ENCODE assay signal across 21 mouse cellular contexts in genomic region chr16:88631474-88631873, GRCm38 (mm10). TPM values are rescaled to one million over a fixed set of nuclear protein-coding genes. Genes with fewer than 3 reads are reported as not detected.
DNase-seq lines count a peak whose midpoint lies in the region; ATAC-seq and TF ChIP-seq lines count a peak whose summit lies in the region.
"Had no signal": no experiment of that assay in that cellular context is flagged by ENCODE, and none has a peak within 500 bp of the region (broad histone marks: within the 10 kb centered on the region; RNA-seq: fewer than 3 reads in every experiment).

No protein-coding gene starts in this region.

- no peak overlapping the region for H3K4me2 ChIP-seq in lung, embryonic 14.5 days
- H3K4me2 ChIP-seq in heart, embryonic 11.5 days = no peak overlapping the region
- H3K4me2 ChIP-seq in hindbrain, embryonic 16.5 days (ENCODE audit: low read length) = no peak overlapping the region
- H3K4me2 ChIP-seq: heart, embryonic 12.5 days had no signal

- ATAC-seq in lung, embryonic 14.5 days (ENCODE audit: insufficient read depth) = no peak
- ATAC-seq in heart, embryonic 11.5 days (replicated peaks; ENCODE audit: insufficient number of reproducible peaks, low FRiP score, low TSS enrichment) = no peak
- no peak for ATAC-seq in hindbrain, embryonic 16.5 days

- H3K9me3 ChIP-seq in lung, embryonic 14.5 days (ENCODE audit: low read depth, low read length) = no peaks in the 10 kb centered on the region
- no peaks in the 10 kb centered on the region for H3K9me3 ChIP-seq in heart, embryonic 11.5 days (replicated peaks; ENCODE audit: control insufficient read depth, low read length)
- no peaks in the 10 kb centered on the region for H3K9me3 ChIP-seq in hindbrain, embryonic 10.5 days
- H3K9me3 ChIP-seq in hindbrain, embryonic 16.5 days (ENCODE audit: control insufficient read depth, low read length) = no peaks in the 10 kb centered on the region
- H3K9me3 ChIP-seq: heart, embryonic 12.5 days had no signal

- no peak overlapping the region for H3K4me3 ChIP-seq in lung, embryonic 14.5 days (ENCODE audit: low read depth, low read length)
- no peak overlapping the region for H3K4me3 ChIP-seq in heart, embryonic 11.5 days (ENCODE audit: low read depth, low read length)
- no peak overlapping the region for H3K4me3 ChIP-seq in hindbrain, embryonic 10.5 days
- H3K4me3 ChIP-seq in hindbrain, embryonic 16.5 days (ENCODE audit: low read length) = no peak overlapping the region
- H3K4me3 ChIP-seq: heart, embryonic 12.5 days; left cerebral cortex, adult 2 months had no signal

- H3K27me3 ChIP-seq in lung, embryonic 14.5 days (ENCODE audit: insufficient read depth, low read length) = no peaks in the 10 kb centered on the region
- no peaks in the 10 kb centered on the region for H3K27me3 ChIP-seq in heart, embryonic 11.5 days (ENCODE audit: control insufficient read depth, insufficient read depth, low read length)
- no peaks in the 10 kb centered on the region for H3K27me3 ChIP-seq in hindbrain, embryonic 10.5 days (ENCODE audit: insufficient read depth, poor library complexity, severe bottlenecking)
- H3K27me3 ChIP-seq in hindbrain, embryonic 16.5 days (replicated peaks; ENCODE audit: control insufficient read depth, insufficient read depth, low read length) = no peaks in the 10 kb centered on the region
- H3K27me3 ChIP-seq: heart, embryonic 12.5 days had no signal

- DNase-seq in lung, embryonic 14.5 days = peak; percentile 12
- no peak for DNase-seq in lung, postnatal 4 days
- peak; percentile 74 to 89 for DNase-seq in kidney, adult 8-10 months
- DNase-seq in kidney, postnatal 36 days = peak; percentile 51 to 89
- no peak for DNase-seq in hindbrain, embryonic 10.5 days (ENCODE audit: low spot score)
- DNase-seq in cerebellum, postnatal 14 days = no peak
- DNase-seq: adrenal gland, adult 8-10 months; cerebellum, adult 8-10 months; gastrocnemius, postnatal 25 days; heart, postnatal 4 days; midbrain, embryonic 14.5 days; spleen, adult 18-20 months; thymus, adult 2 months had no signal

- H3K4me1 ChIP-seq in lung, embryonic 14.5 days (ENCODE audit: insufficient read depth) = no peaks in the 10 kb centered on the region
- no peaks in the 10 kb centered on the region for H3K4me1 ChIP-seq in heart, embryonic 11.5 days (ENCODE audit: control insufficient read depth, insufficient read depth, low read length)
- 0 out of 2 replicates have a peak, but pooled peaks cover 2% of the 10 kb centered on the region for H3K4me1 ChIP-seq in hindbrain, embryonic 10.5 days (replicated peaks)
- H3K4me1 ChIP-seq in hindbrain, embryonic 16.5 days (ENCODE audit: control insufficient read depth, insufficient read depth, low read depth, low read length) = no peaks in the 10 kb centered on the region

- no peaks in the 10 kb centered on the region for H3K36me3 ChIP-seq in lung, embryonic 14.5 days (ENCODE audit: insufficient read depth)
- H3K36me3 ChIP-seq in heart, embryonic 11.5 days (ENCODE audit: control insufficient read depth, insufficient read depth, low read length) = no peaks in the 10 kb centered on the region
- H3K36me3 ChIP-seq in hindbrain, embryonic 10.5 days = no peaks in the 10 kb centered on the region
- no peaks in the 10 kb centered on the region for H3K36me3 ChIP-seq in hindbrain, embryonic 16.5 days (ENCODE audit: control insufficient read depth, insufficient read depth, low read length)
- H3K36me3 ChIP-seq: heart, embryonic 12.5 days had no signal

- H3K9ac ChIP-seq in lung, embryonic 14.5 days = no peak overlapping the region
- no peak overlapping the region for H3K9ac ChIP-seq in heart, embryonic 11.5 days (ENCODE audit: low read depth, low read length)
- H3K9ac ChIP-seq in hindbrain, embryonic 16.5 days (ENCODE audit: low read depth, low read length) = no peak overlapping the region
- H3K9ac ChIP-seq: heart, embryonic 12.5 days had no signal

- no peak overlapping the region for H3K27ac ChIP-seq in lung, embryonic 14.5 days (ENCODE audit: low read depth)
- no peak overlapping the region for H3K27ac ChIP-seq in heart, embryonic 11.5 days (ENCODE audit: low read depth, low read length)
- H3K27ac ChIP-seq in hindbrain, embryonic 10.5 days = no peak overlapping the region
- no peak overlapping the region for H3K27ac ChIP-seq in hindbrain, embryonic 16.5 days (ENCODE audit: low read depth, low read length)
- H3K27ac ChIP-seq: left cerebral cortex, adult 2 months had no signal

- no peak for TF ChIP-seq CTCF in lung, embryonic 14.5 days (IDR thresholded peaks at IDR 0.05; ENCODE audit: low read depth)

- WGBS in lung, embryonic 14.5 days = 35% methylated on average over 4 of the region's 4 CpGs
- WGBS in heart, embryonic 11.5 days (ENCODE audit: insufficient replicate concordance) = 70% methylated on average over 4 of the region's 4 CpGs
- WGBS in hindbrain, embryonic 10.5 days = 80% methylated on average over 4 of the region's 4 CpGs
- WGBS in hindbrain, embryonic 16.5 days = 69% methylated on average over 4 of the region's 4 CpGs

RNA-seq across cellular contexts. Expression of gene 2310079G19Rik, which starts 4.0 kb away (rescaled TPM):
- polyA plus RNA-seq in lung, embryonic 14.5 days (2014; fragmentation: Nextera tagmentation; extraction: Ambion mirVana) = not detected in 2 replicates
- not detected in 2 replicates for polyA plus RNA-seq in heart, embryonic 11.5 days (2014; fragmentation: Nextera tagmentation; extraction: Ambion mirVana)
- polyA plus RNA-seq in hindbrain, embryonic 10.5 days (2016; fragmentation: Nextera tagmentation; extraction: Ambion mirVana) = not detected in 2 replicates
- not detected in 2 replicates for polyA plus RNA-seq in hindbrain, embryonic 16.5 days (2015; fragmentation: Nextera tagmentation; extraction: Ambion mirVana)
- polyA plus RNA-seq: embryonic facial prominence, embryonic 14.5 days; forebrain, embryonic 11.5 days; heart, embryonic 12.5 days; limb, embryonic 11.5 days; liver, embryonic 16.5 days; midbrain, embryonic 14.5 days; thymus, adult 2 months had no signal

RNA-seq across cellular contexts. Expression of gene Krtap26-1, which starts 16.1 kb away (rescaled TPM):
- polyA plus RNA-seq in lung, embryonic 14.5 days (2014; fragmentation: Nextera tagmentation; extraction: Ambion mirVana) = not detected in 2 replicates
- polyA plus RNA-seq in heart, embryonic 11.5 days (2014; fragmentation: Nextera tagmentation; extraction: Ambion mirVana) = not detected in 2 replicates
- polyA plus RNA-seq in hindbrain, embryonic 10.5 days (2016; fragmentation: Nextera tagmentation; extraction: Ambion mirVana) = not detected in 2 replicates
- polyA plus RNA-seq in hindbrain, embryonic 16.5 days (2015; fragmentation: Nextera tagmentation; extraction: Ambion mirVana) = not detected in 2 replicates
- polyA plus RNA-seq: forebrain, embryonic 11.5 days; heart, embryonic 12.5 days; limb, embryonic 11.5 days; liver, embryonic 16.5 days; midbrain, embryonic 14.5 days; thymus, adult 2 months had no signal

RNA-seq across cellular contexts. Expression of gene Krtap24-1, which starts 19.4 kb away (rescaled TPM):
- not detected in 2 replicates for polyA plus RNA-seq in lung, embryonic 14.5 days (2014; fragmentation: Nextera tagmentation; extraction: Ambion mirVana)
- polyA plus RNA-seq in heart, embryonic 11.5 days (2014; fragmentation: Nextera tagmentation; extraction: Ambion mirVana) = not detected in 2 replicates
- not detected in 2 replicates for polyA plus RNA-seq in hindbrain, embryonic 10.5 days (2016; fragmentation: Nextera tagmentation; extraction: Ambion mirVana)
- polyA plus RNA-seq in hindbrain, embryonic 16.5 days (2015; fragmentation: Nextera tagmentation; extraction: Ambion mirVana) = not detected in 2 replicates
- polyA plus RNA-seq: forebrain, embryonic 11.5 days; heart, embryonic 12.5 days; limb, embryonic 11.5 days; liver, embryonic 16.5 days; midbrain, embryonic 14.5 days; thymus, adult 2 months had no signal

RNA-seq across cellular contexts. Expression of gene Krtap27-1, which starts 40.0 kb away (rescaled TPM):
- not detected in 2 replicates for polyA plus RNA-seq in lung, embryonic 14.5 days (2014; fragmentation: Nextera tagmentation; extraction: Ambion mirVana)
- not detected in 2 replicates for polyA plus RNA-seq in heart, embryonic 11.5 days (2014; fragmentation: Nextera tagmentation; extraction: Ambion mirVana)
- polyA plus RNA-seq in hindbrain, embryonic 10.5 days (2016; fragmentation: Nextera tagmentation; extraction: Ambion mirVana) = not detected in 2 replicates
- polyA plus RNA-seq in hindbrain, embryonic 16.5 days (2015; fragmentation: Nextera tagmentation; extraction: Ambion mirVana) = not detected in 2 replicates
- polyA plus RNA-seq: embryonic facial prominence, embryonic 14.5 days; forebrain, embryonic 11.5 days; heart, embryonic 12.5 days; limb, embryonic 11.5 days; liver, embryonic 16.5 days; midbrain, embryonic 14.5 days; thymus, adult 2 months had no signal

Comparison
In these comparisons a context has a peak if more than half of its experiments do, and no peak if none do; other contexts are left out.
1. DNase-seq: peak in lung, embryonic 14.5 days (single experiment), kidney, adult 8-10 months (2 of 2) and kidney, postnatal 36 days (2 of 2); none in lung, postnatal 4 days (0 of 2), hindbrain, embryonic 10.5 days (single experiment) and cerebellum, postnatal 14 days (0 of 2).